8 mouse cellular contexts compared by ENCODE assay signal in genomic region chr14:31233996-31234591, GRCm38 (mm10). TPM values are rescaled to one million over a fixed set of nuclear protein-coding genes. Genes with fewer than 3 reads are reported as not detected.
A peak's percentile ranks its signal among the peaks of the same experiment; 100 is the strongest.
DNase-seq lines count a peak whose midpoint lies in the region; ATAC-seq and TF ChIP-seq lines count a peak whose summit lies in the region.

No protein-coding gene starts in this region.

- H3K36me3 ChIP-seq in CH12.LX (replicated peaks in 1 of 2; ENCODE audit: control insufficient read depth in 1 of 2, insufficient read depth in 1 of 2, low read length in 1 of 2): peaks cover 0 to 20% of the 10 kb centered on the region in 2 experiments
- no peaks in the 10 kb centered on the region for H3K36me3 ChIP-seq in embryonic facial prominence, embryonic 14.5 days (ENCODE audit: control insufficient read depth, insufficient read depth, low read length)
- no peaks in the 10 kb centered on the region for H3K36me3 ChIP-seq in heart, embryonic 15.5 days
- peaks cover 7% of the 10 kb centered on the region; the same call in 1 of the 2 replicates for H3K36me3 ChIP-seq in kidney, postnatal 0 days (ENCODE audit: insufficient read depth, low read length)
- H3K36me3 ChIP-seq in liver, embryonic 12.5 days: no peaks in the 10 kb centered on the region
- no peaks in the 10 kb centered on the region for H3K36me3 ChIP-seq in stomach, embryonic 14.5 days (ENCODE audit: control insufficient read depth, insufficient read depth, low read length)

- peaks cover 7 to 23% of the 10 kb centered on the region in 2 experiments for H3K4me1 ChIP-seq in CH12.LX (ENCODE audit: control insufficient read depth in 1 of 2, insufficient read depth in 2 of 2)
- H3K4me1 ChIP-seq in bone marrow, adult 2 months (ENCODE audit: control insufficient read depth, insufficient read depth, low read length): no peaks in the 10 kb centered on the region; the same call in 1 of the 2 replicates
- peaks cover 2% of the 10 kb centered on the region for H3K4me1 ChIP-seq in embryonic facial prominence, embryonic 14.5 days (ENCODE audit: control insufficient read depth, insufficient read depth, low read length)
- peaks cover 40% of the 10 kb centered on the region for H3K4me1 ChIP-seq in heart, embryonic 15.5 days (replicated peaks)
- H3K4me1 ChIP-seq in kidney, postnatal 0 days (replicated peaks; ENCODE audit: insufficient read depth, low read length): no peaks in the 10 kb centered on the region; the same call in 1 of the 2 replicates
- H3K4me1 ChIP-seq in liver, embryonic 12.5 days: peaks cover 15% of the 10 kb centered on the region; the same call in 1 of the 2 replicates
- no peaks in the 10 kb centered on the region for H3K4me1 ChIP-seq in stomach, embryonic 14.5 days (ENCODE audit: control insufficient read depth, insufficient read depth, low read length)

- in situ Hi-C loops in CH12.LX (cut with MboI; ENCODE audit: low pct_ligation_motif_present, low pct_unique_long_range_greater_than_20kb, low sequenced_read_pairs): no loop called here

- dilution Hi-C loops in CH12.LX (cut with MboI; ENCODE audit: extremely low pct_ligation_motif_present, extremely low pct_unique_long_range_greater_than_20kb, low sequenced_read_pairs): no loop called here

- no peak for TF ChIP-seq POLR2A in CH12.LX (IDR thresholded peaks at IDR 0.05; ENCODE audit: low read depth, low read length)
- TF ChIP-seq POLR2A in bone marrow, adult 2 months (IDR thresholded peaks at IDR 0.05; ENCODE audit: borderline replicate concordance, control insufficient read depth, low read depth, low read length): no peak

- WGBS in bone marrow, adult 2 months: 11% methylated on average over 11 of the region's 11 CpGs
- 22% methylated on average over 11 of the region's 11 CpGs for WGBS in embryonic facial prominence, embryonic 14.5 days
- WGBS in heart, embryonic 15.5 days: 12% methylated on average over 11 of the region's 11 CpGs
- 17% methylated on average over 11 of the region's 11 CpGs for WGBS in kidney, postnatal 0 days
- 9% methylated on average over 11 of the region's 11 CpGs for WGBS in liver, embryonic 12.5 days (ENCODE audit: insufficient replicate concordance)
- WGBS in stomach, embryonic 14.5 days: 11% methylated on average over 11 of the region's 11 CpGs

- peak overlapping the region; percentile 37 for H3K9ac ChIP-seq in CH12.LX (ENCODE audit: insufficient read depth, low read depth)
- H3K9ac ChIP-seq in embryonic facial prominence, embryonic 14.5 days (ENCODE audit: low read depth, low read length): 0 out of 2 replicates have a peak overlapping the region, but pooled peaks have one; percentile 45
- H3K9ac ChIP-seq in heart, embryonic 15.5 days: no peak overlapping the region
- no peak overlapping the region for H3K9ac ChIP-seq in kidney, postnatal 0 days (ENCODE audit: low read depth, low read length)
- H3K9ac ChIP-seq in liver, embryonic 12.5 days: no peak overlapping the region
- no peak overlapping the region for H3K9ac ChIP-seq in stomach, embryonic 14.5 days (replicated peaks; ENCODE audit: low read depth, low read length)

- no peak overlapping the region for H3K27ac ChIP-seq in CH12.LX (ENCODE audit: insufficient read depth, low read depth)
- H3K27ac ChIP-seq in bone marrow, adult 2 months (ENCODE audit: control insufficient read depth, insufficient read depth, low read depth, low read length, poor library complexity): no peak overlapping the region
- no peak overlapping the region for H3K27ac ChIP-seq in embryonic facial prominence, embryonic 14.5 days (replicated peaks; ENCODE audit: low read depth, low read length)
- peak overlapping the region; percentile 52 for H3K27ac ChIP-seq in heart, embryonic 15.5 days
- H3K27ac ChIP-seq in kidney, postnatal 0 days: peak overlapping the region; percentile 70
- H3K27ac ChIP-seq in liver, embryonic 12.5 days: no peak overlapping the region
- H3K27ac ChIP-seq in stomach, embryonic 14.5 days (ENCODE audit: low read length): 0 out of 2 replicates have a peak overlapping the region, but pooled peaks have one; percentile 2

- peak; percentile 76 for DNase-seq in CH12.LX (ENCODE audit: extremely low read depth)
- DNase-seq in embryonic facial prominence, embryonic 14.5 days (ENCODE audit: low spot score): peak; percentile 85
- DNase-seq in kidney, postnatal 0 days (ENCODE audit: low spot score): peak; percentile 89
- DNase-seq in natural killer cell, adult 2 months (ENCODE audit: low spot score in 2 of 2): peak; percentile 43 to 67

- TF ChIP-seq EP300 in CH12.LX (IDR thresholded peaks at IDR 0.05; ENCODE audit: low read length): no peak

- H3K4me3 ChIP-seq in CH12.LX (replicated peaks in 1 of 3; ENCODE audit: low read depth in 2 of 3, low read length in 2 of 3, poor library complexity in 1 of 3): no peak overlapping the region
- no peak overlapping the region for H3K4me3 ChIP-seq in bone marrow, adult 2 months (replicated peaks; ENCODE audit: control insufficient read depth, low read depth, low read length)
- H3K4me3 ChIP-seq in embryonic facial prominence, embryonic 14.5 days (ENCODE audit: low read depth, low read length): no peak overlapping the region
- no peak overlapping the region for H3K4me3 ChIP-seq in heart, embryonic 15.5 days
- no peak overlapping the region for H3K4me3 ChIP-seq in kidney, postnatal 0 days (replicated peaks; ENCODE audit: low read depth, low read length)
- no peak overlapping the region for H3K4me3 ChIP-seq in liver, embryonic 12.5 days
- no peak overlapping the region for H3K4me3 ChIP-seq in stomach, embryonic 14.5 days (ENCODE audit: low read depth, low read length)

- H3K27me3 ChIP-seq in CH12.LX (replicated peaks): peaks cover 14% of the 10 kb centered on the region
- H3K27me3 ChIP-seq in embryonic facial prominence, embryonic 14.5 days (replicated peaks; ENCODE audit: control insufficient read depth, insufficient read depth, low read length): no peaks in the 10 kb centered on the region
- no peaks in the 10 kb centered on the region for H3K27me3 ChIP-seq in heart, embryonic 15.5 days
- H3K27me3 ChIP-seq in kidney, postnatal 0 days (ENCODE audit: insufficient read depth, low read length): no peaks in the 10 kb centered on the region
- H3K27me3 ChIP-seq in liver, embryonic 12.5 days (replicated peaks): peaks cover 43% of the 10 kb centered on the region; the same call in 1 of the 2 replicates
- H3K27me3 ChIP-seq in stomach, embryonic 14.5 days (ENCODE audit: control insufficient read depth, insufficient read depth, low read length): no peaks in the 10 kb centered on the region

- H3K4me2 ChIP-seq in CH12.LX (ENCODE audit: insufficient read depth, low read depth, poor library complexity, severe bottlenecking): no peak overlapping the region
- peak overlapping the region; percentile 19; the same call in 1 of the 2 replicates for H3K4me2 ChIP-seq in embryonic facial prominence, embryonic 14.5 days (ENCODE audit: low read depth, low read length)
- H3K4me2 ChIP-seq in heart, embryonic 15.5 days: no peak overlapping the region
- no peak overlapping the region for H3K4me2 ChIP-seq in kidney, postnatal 0 days (ENCODE audit: low read length)
- H3K4me2 ChIP-seq in liver, embryonic 12.5 days: no peak overlapping the region
- no peak overlapping the region for H3K4me2 ChIP-seq in stomach, embryonic 14.5 days (replicated peaks; ENCODE audit: low read depth, low read length)

- peak; percentile 90 to 94 for TF ChIP-seq CTCF in CH12.LX (conservative IDR thresholded peaks at IDR 0.05 in 1 of 2, IDR thresholded peaks at IDR 0.05 in 1 of 2; ENCODE audit: low read depth in 2 of 2, low read length in 2 of 2)
- peak; percentile 63 for TF ChIP-seq CTCF in bone marrow, adult 2 months (IDR thresholded peaks at IDR 0.05; ENCODE audit: control insufficient read depth, insufficient read depth, low read length)
- TF ChIP-seq CTCF in kidney, postnatal 0 days (IDR thresholded peaks at IDR 0.05; ENCODE audit: low read depth): peak; percentile 96

- H3K79me2 ChIP-seq in CH12.LX (replicated peaks; ENCODE audit: control insufficient read depth, extremely low read depth, insufficient read depth, poor library complexity, severe bottlenecking): no peaks in the 10 kb centered on the region

- TF ChIP-seq RAD21 in CH12.LX (IDR thresholded peaks at IDR 0.05; ENCODE audit: low read depth, low read length): peak; percentile 84

- peak; percentile 76; the same call in 1 of the 2 replicates for ATAC-seq in embryonic facial prominence, embryonic 14.5 days (ENCODE audit: low read depth)
- 0 out of 2 replicates have a peak, but pooled peaks have one; percentile 27 for ATAC-seq in heart, embryonic 15.5 days (replicated peaks; ENCODE audit: insufficient number of reproducible peaks, insufficient read depth, low FRiP score, low read depth)
- ATAC-seq in kidney, postnatal 0 days (replicated peaks; ENCODE audit: low FRiP score, low read depth): no peak; the same call in 1 of the 2 replicates
- ATAC-seq in liver, embryonic 12.5 days: 0 out of 2 replicates have a peak, but pooled peaks have one; percentile 10
- peak; percentile 58; the same call in 1 of the 2 replicates for ATAC-seq in stomach, embryonic 14.5 days (ENCODE audit: insufficient number of reproducible peaks, insufficient read depth, low FRiP score, low read depth)

- H3K9me3 ChIP-seq in CH12.LX (replicated peaks; ENCODE audit: low read length): no peaks in the 10 kb centered on the region
- H3K9me3 ChIP-seq in embryonic facial prominence, embryonic 14.5 days (ENCODE audit: control insufficient read depth, low read length): no peaks in the 10 kb centered on the region
- no peaks in the 10 kb centered on the region for H3K9me3 ChIP-seq in heart, embryonic 15.5 days (replicated peaks)
- H3K9me3 ChIP-seq in kidney, postnatal 0 days (replicated peaks; ENCODE audit: low read length): no peaks in the 10 kb centered on the region
- H3K9me3 ChIP-seq in liver, embryonic 12.5 days (replicated peaks): no peaks in the 10 kb centered on the region
- no peaks in the 10 kb centered on the region for H3K9me3 ChIP-seq in stomach, embryonic 14.5 days (ENCODE audit: control insufficient read depth, low read depth, low read length)

RNA-seq across cellular contexts. Expression of gene Sema3g, which starts 16.4 kb away (rescaled TPM):
- total RNA-seq in CH12.LX (2012; rRNA removed) (1.0 and 1.1 TPM in 2 replicates), CH12.LX (2014; rRNA removed) (0.36 and 0.47 TPM in 2 replicates)
- polyA plus RNA-seq in CH12.LX (2012; ENCODE audit: insufficient read length, low read depth): 0.93 and 0.94 TPM in 2 replicates
- polyA plus RNA-seq in bone marrow, adult 2 months (2011; ENCODE audit: insufficient read depth, insufficient read length, low replicate concordance, missing spikeins): 1.1 and 2.7 TPM in 2 replicates
- polyA plus RNA-seq in embryonic facial prominence, embryonic 14.5 days (2014; fragmentation: Nextera tagmentation; extraction: Ambion mirVana): 0.51 and 0.54 TPM in 2 replicates
- 0.60 and 0.83 TPM in 2 replicates for polyA plus RNA-seq in heart, embryonic 15.5 days (2015; fragmentation: Nextera tagmentation; extraction: Ambion mirVana)
- polyA plus RNA-seq in kidney, postnatal 0 days (2015; fragmentation: Nextera tagmentation; extraction: Ambion mirVana): 6.5 and 7.8 TPM in 2 replicates
- polyA plus RNA-seq in liver, embryonic 12.5 days (2016; fragmentation: Nextera tagmentation; extraction: Ambion mirVana): 0.04 and 0.18 TPM in 2 replicates
- polyA plus RNA-seq in stomach, embryonic 14.5 days (2014; fragmentation: Nextera tagmentation; extraction: Ambion mirVana): 0.34 and 0.43 TPM in 2 replicates

RNA-seq across cellular contexts. Expression of gene Phf7, which starts 17.0 kb away (rescaled TPM):
- 11.1 and 13.9 TPM in 2 replicates for total RNA-seq in CH12.LX (2012; rRNA removed)
- total RNA-seq in CH12.LX (2014; rRNA removed): 13.5 and 14.3 TPM in 2 replicates
- polyA plus RNA-seq in CH12.LX (2012; ENCODE audit: insufficient read length, low read depth): 10.0 and 12.5 TPM in 2 replicates
- polyA plus RNA-seq in bone marrow, adult 2 months (2011; ENCODE audit: insufficient read depth, insufficient read length, low replicate concordance, missing spikeins): 4.5 and 9.9 TPM in 2 replicates
- polyA plus RNA-seq in embryonic facial prominence, embryonic 14.5 days (2014; fragmentation: Nextera tagmentation; extraction: Ambion mirVana): 10.0 and 12.8 TPM in 2 replicates
- 7.9 and 8.3 TPM in 2 replicates for polyA plus RNA-seq in heart, embryonic 15.5 days (2015; fragmentation: Nextera tagmentation; extraction: Ambion mirVana)
- polyA plus RNA-seq in kidney, postnatal 0 days (2015; fragmentation: Nextera tagmentation; extraction: Ambion mirVana): 16.8 and 18.1 TPM in 2 replicates
- 9.9 and 10.0 TPM in 2 replicates for polyA plus RNA-seq in liver, embryonic 12.5 days (2016; fragmentation: Nextera tagmentation; extraction: Ambion mirVana)
- polyA plus RNA-seq in stomach, embryonic 14.5 days (2014; fragmentation: Nextera tagmentation; extraction: Ambion mirVana): 11.3 and 13.5 TPM in 2 replicates

RNA-seq across cellular contexts. Expression of gene Bap1, which starts 17.2 kb away (rescaled TPM):
- total RNA-seq in CH12.LX (2012; rRNA removed): 56.6 and 58.0 TPM in 2 replicates
- total RNA-seq in CH12.LX (2014; rRNA removed): 61.8 and 62.0 TPM in 2 replicates
- polyA plus RNA-seq in CH12.LX (2012; ENCODE audit: insufficient read length, low read depth): 87.7 and 100 TPM in 2 replicates
- 15.9 and 26.9 TPM in 2 replicates for polyA plus RNA-seq in bone marrow, adult 2 months (2011; ENCODE audit: insufficient read depth, insufficient read length, low replicate concordance, missing spikeins)
- polyA plus RNA-seq in embryonic facial prominence, embryonic 14.5 days (2014; fragmentation: Nextera tagmentation; extraction: Ambion mirVana): 60.7 and 69.6 TPM in 2 replicates
- 43.2 and 59.0 TPM in 2 replicates for polyA plus RNA-seq in heart, embryonic 15.5 days (2015; fragmentation: Nextera tagmentation; extraction: Ambion mirVana)
- 57.8 and 63.4 TPM in 2 replicates for polyA plus RNA-seq in kidney, postnatal 0 days (2015; fragmentation: Nextera tagmentation; extraction: Ambion mirVana)
- polyA plus RNA-seq in liver, embryonic 12.5 days (2016; fragmentation: Nextera tagmentation; extraction: Ambion mirVana): 53.8 and 54.4 TPM in 2 replicates
- 73.1 and 73.7 TPM in 2 replicates for polyA plus RNA-seq in stomach, embryonic 14.5 days (2014; fragmentation: Nextera tagmentation; extraction: Ambion mirVana)

RNA-seq across cellular contexts. Expression of gene Nisch, which starts 17.3 kb away (rescaled TPM):
- total RNA-seq in CH12.LX (2012; rRNA removed) (76.1 and 85.2 TPM in 2 replicates), CH12.LX (2014; rRNA removed) (43.1 and 46.3 TPM in 2 replicates)
- 149 and 180 TPM in 2 replicates for polyA plus RNA-seq in CH12.LX (2012; ENCODE audit: insufficient read length, low read depth)
- 102 and 233 TPM in 2 replicates for polyA plus RNA-seq in bone marrow, adult 2 months (2011; ENCODE audit: insufficient read depth, insufficient read length, low replicate concordance, missing spikeins)
- 296 and 339 TPM in 2 replicates for polyA plus RNA-seq in embryonic facial prominence, embryonic 14.5 days (2014; fragmentation: Nextera tagmentation; extraction: Ambion mirVana)
- polyA plus RNA-seq in heart, embryonic 15.5 days (2015; fragmentation: Nextera tagmentation; extraction: Ambion mirVana): 287 and 381 TPM in 2 replicates
- polyA plus RNA-seq in kidney, postnatal 0 days (2015; fragmentation: Nextera tagmentation; extraction: Ambion mirVana): 197 and 214 TPM in 2 replicates
- 145 and 151 TPM in 2 replicates for polyA plus RNA-seq in liver, embryonic 12.5 days (2016; fragmentation: Nextera tagmentation; extraction: Ambion mirVana)
- 347 and 368 TPM in 2 replicates for polyA plus RNA-seq in stomach, embryonic 14.5 days (2014; fragmentation: Nextera tagmentation; extraction: Ambion mirVana)

RNA-seq across cellular contexts. Expression of gene Tnnc1, which starts 26.0 kb away (rescaled TPM):
- 0.25 and 0.29 TPM in 2 replicates for total RNA-seq in CH12.LX (2012; rRNA removed)
- total RNA-seq in CH12.LX (2014; rRNA removed): 0.63 and 0.86 TPM in 2 replicates
- polyA plus RNA-seq in CH12.LX (2012; ENCODE audit: insufficient read length, low read depth): 0.66 and 1.0 TPM in 2 replicates
- 4.2 TPM in 1 of 2 replicates, not detected in the other for polyA plus RNA-seq in bone marrow, adult 2 months (2011; ENCODE audit: insufficient read depth, insufficient read length, low replicate concordance, missing spikeins)
- polyA plus RNA-seq in embryonic facial prominence, embryonic 14.5 days (2014; fragmentation: Nextera tagmentation; extraction: Ambion mirVana): 546 and 580 TPM in 2 replicates
- 3,799 and 4,649 TPM in 2 replicates for polyA plus RNA-seq in heart, embryonic 15.5 days (2015; fragmentation: Nextera tagmentation; extraction: Ambion mirVana)
- polyA plus RNA-seq in kidney, postnatal 0 days (2015; fragmentation: Nextera tagmentation; extraction: Ambion mirVana): 0.79 and 0.95 TPM in 2 replicates
- polyA plus RNA-seq in liver, embryonic 12.5 days (2016; fragmentation: Nextera tagmentation; extraction: Ambion mirVana): 10.8 and 11.5 TPM in 2 replicates
- 1.3 and 3.2 TPM in 2 replicates for polyA plus RNA-seq in stomach, embryonic 14.5 days (2014; fragmentation: Nextera tagmentation; extraction: Ambion mirVana)

Comparison
In these comparisons a context has a peak if more than half of its experiments do, and no peak if none do; other contexts are left out.
1. H3K27ac ChIP-seq: peak in heart, embryonic 15.5 days (single experiment), kidney, postnatal 0 days (single experiment) and stomach, embryonic 14.5 days (single experiment); none in CH12.LX (single experiment), bone marrow, adult 2 months (single experiment), embryonic facial prominence, embryonic 14.5 days (single experiment) and liver, embryonic 12.5 days (single experiment).
2. H3K9ac ChIP-seq: peak in CH12.LX (single experiment) and embryonic facial prominence, embryonic 14.5 days (single experiment); none in heart, embryonic 15.5 days (single experiment), kidney, postnatal 0 days (single experiment), liver, embryonic 12.5 days (single experiment) and stomach, embryonic 14.5 days (single experiment).
3. Peak in every context shown above with its lines, with median percentiles within 50 percentile points of each other: DNase-seq and CTCF ChIP-seq.